Mouse (Mus musculus) inflammation-experienced regulatory T-cells, adult 16 weeks (primary cell): ENCODE data around the gene Gm10392. TPM values are rescaled to one million over a fixed set of nuclear protein-coding genes. Genes with fewer than 3 reads are reported as not detected.

Source experiments
- polyA plus RNA-seq: library from polyadenylated mRNA; unstranded; fragments of 100-300 nt; shearing (Covaris generic); gene quantifications from one replicate; pipeline ENCODE4 v1.2.1, GENCODE M21; 2017

Gene Gm10392
- polyA plus RNA-seq: not detected

GRCm38 (mm10) chr11:77519043-77519442, at the start of gene Gm10392:
Gene Gm10392, minus strand, starts transcription at chr11:77519198.

GRCm38 (mm10) chr11:77515637-77516552, 3.1 kb downstream of the Gm10392 start, which contains the start of gene Trp53i13:
Gene Trp53i13, minus strand, starts transcription at chr11:77515980.

DNA sequence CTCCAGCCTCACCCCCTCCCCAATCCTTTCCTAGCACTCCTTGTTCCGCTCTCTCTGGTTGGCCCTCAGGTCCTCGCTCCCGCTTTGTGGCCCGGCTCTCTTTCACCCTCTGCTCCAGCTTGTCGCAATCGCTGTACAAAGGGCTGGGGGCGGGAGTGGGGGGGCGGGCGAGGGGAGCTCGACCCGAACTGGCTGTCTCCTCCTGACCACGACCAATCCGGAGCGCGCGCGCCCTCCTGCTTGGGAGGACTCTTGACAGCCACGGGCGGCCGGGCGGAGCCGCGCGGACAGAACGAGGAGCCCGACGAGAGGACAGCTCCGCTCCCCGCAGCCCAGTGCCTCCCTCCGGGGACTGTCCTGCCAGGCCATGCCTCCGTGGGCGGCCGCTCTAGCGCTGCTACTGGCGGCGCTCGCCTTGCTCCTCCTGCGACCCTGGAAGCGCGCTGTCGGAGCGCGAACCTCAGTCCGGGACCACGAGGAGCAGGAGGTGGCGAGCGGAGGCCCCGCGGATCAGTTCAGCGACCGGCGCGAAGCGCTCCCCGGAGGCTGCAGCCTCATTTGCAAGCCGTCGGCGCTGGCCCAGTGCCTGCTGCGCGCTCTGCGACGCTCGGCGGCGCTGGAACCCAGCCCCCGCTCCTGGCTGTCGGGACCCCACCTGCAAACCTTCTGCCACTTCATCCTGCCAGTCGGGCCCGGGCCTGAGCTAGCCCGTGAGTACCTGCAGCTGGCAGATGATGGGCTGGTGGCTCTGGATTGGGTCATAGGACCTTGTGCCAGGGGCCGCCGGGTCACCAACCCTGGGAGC, 4.0 kb downstream of the Gm10392 start, which contains the start of gene Abhd15:
Abhd15 (plus strand) TSS at position 290 of the 805 bp plus-strand sequence.

GRCm38 (mm10) chr11:77493512-77494343, 25.3 kb downstream of the Gm10392 start, which contains the start of gene Git1:
Gene Git1, plus strand, starts transcription at chr11:77493562.

GRCm38 (mm10) chr11:77489591-77490235, 29.3 kb downstream of the Gm10392 start, which contains the start of gene Ankrd13b:
Gene Ankrd13b, minus strand, starts transcription at chr11:77489678.

Other genes starting within 250 kb of the Gm10392 start
- gene Coro6, start 56.8 kb downstream of the Gm10392 start, polyA plus RNA-seq: not detected
- 1.5 TPM for gene Ankrd13b, start 29.5 kb downstream of the Gm10392 start, polyA plus RNA-seq
- gene Git1, start 25.6 kb downstream of the Gm10392 start, polyA plus RNA-seq: 5.2 TPM
- gene Abhd15, start 4.1 kb downstream of the Gm10392 start, polyA plus RNA-seq: 0.72 TPM
- 24.0 TPM for gene Trp53i13, start 3.2 kb downstream of the Gm10392 start, polyA plus RNA-seq
- 6.8 TPM for gene Taok1, start 88.6 kb upstream of the Gm10392 start, polyA plus RNA-seq
- 90.6 TPM for gene Nufip2, start 167.0 kb upstream of the Gm10392 start, polyA plus RNA-seq
- 0.27 TPM for gene Cryba1, start 206.1 kb upstream of the Gm10392 start, polyA plus RNA-seq
- gene Myo18a, start 244.0 kb upstream of the Gm10392 start, polyA plus RNA-seq: 81.4 TPM